Mouse (Mus musculus) megakaryocyte, embryonic 14.5 days (primary cell): ENCODE measurements around the gene Tex29.

Experiments used
- FLI1 ChIP-seq: IDR thresholded peaks from 2 replicates; pipeline ENCODE4 v1.6.1; 2012; ENCODE audit warnings: low read length, inconsistent platforms, mixed read lengths
- GATA1 ChIP-seq: IDR thresholded peaks from 3 replicates; pipeline ENCODE4 v1.6.1; 2012; ENCODE audit warnings: mixed read lengths, low read length, inconsistent platforms, borderline replicate concordance

GRCm38 (mm10) chr8:11844316-11844685, 4.0 kb downstream of the Tex29 start:
- TF ChIP-seq GATA1, result no peak
- TF ChIP-seq FLI1, result no peak
